Mouse (Mus musculus) lung, postnatal 36 days (tissue): ENCODE results near the gene Tyw5.

Experiments
- DNase-seq: peaks from one replicate; pipeline ENCODE4 v3.0.0; 2022; ENCODE audit warnings: mixed read lengths

The Tyw5 gene

GRCm38 (mm10) chr1:57386519-57386918, 20.4 kb downstream of the Tyw5 start:
- no peak for DNase-seq

- DNase-seq: peak; percentile 97
These were observed 29.2 kb downstream of the Tyw5 start, which contains the start of gene 1700066M21Rik for GRCm38 (mm10) chr1:57377376-57378341. 1700066M21Rik (plus strand) TSS chr1:57377620.

GRCm38 (mm10) chr1:57376806-57377205, 30.1 kb downstream of the Tyw5 start:
- no peak for DNase-seq

GRCm38 (mm10) chr1:57375276-57375675, 31.6 kb downstream of the Tyw5 start:
- DNase-seq: no peak

- DNase-seq: no peak
These were observed 36.5 kb downstream of the Tyw5 start for GRCm38 (mm10) chr1:57370451-57370850.

GRCm38 (mm10) chr1:57369111-57369510, 37.8 kb downstream of the Tyw5 start:
- no peak for DNase-seq

- no peak for DNase-seq
These were observed 39.5 kb downstream of the Tyw5 start for GRCm38 (mm10) chr1:57367446-57367845.

- DNase-seq: no peak
These were observed 48.4 kb downstream of the Tyw5 start for GRCm38 (mm10) chr1:57358546-57358945.

GRCm38 (mm10) chr1:57351941-57352340, 55.0 kb downstream of the Tyw5 start:
- no peak for DNase-seq

GRCm38 (mm10) chr1:57347487-57347886, 59.4 kb downstream of the Tyw5 start:
- DNase-seq: no peak

GRCm38 (mm10) chr1:57341197-57341596, 65.7 kb downstream of the Tyw5 start:
- DNase-seq: no peak

- DNase-seq: peak; percentile 25
These were observed 67.6 kb downstream of the Tyw5 start for GRCm38 (mm10) chr1:57339156-57339796.
